Mouse (Mus musculus): ENCODE measurements around the gene Aldoc. TPM values are rescaled to one million over a fixed set of nuclear protein-coding genes. Genes with fewer than 3 reads are reported as not detected.

Aldoc gene
- polyA plus RNA-seq, 1 experiment from 2014 or later: 4.3 TPM

- Histone ChIP-seq H3K4me1 (peaks cover 17% of the 10 kb centered on the region), H3K27ac (peak overlapping the region; percentile 66), H3K27me3 (ENCODE audit: low read depth, poor library complexity, severe bottlenecking) (peaks cover 16% of the 10 kb centered on the region), H3K36me3 (no peaks in the 10 kb centered on the region), H3K9me3 (replicated peaks) (no peaks in the 10 kb centered on the region), H3K4me3 (no peak overlapping the region)
- 34% methylated on average over 4 of the region's 4 CpGs for WGBS
- DNase-seq (ENCODE audit: low spot score): peak; percentile 91
Observed at GRCm38 (mm10) chr11:78355471-78356238, 32.9 kb downstream of the Aldoc start.

GRCm38 (mm10) chr11:78358330-78359007, 35.7 kb downstream of the Aldoc start:
- no peaks in the 10 kb centered on the region for H3K36me3 ChIP-seq
- peak; percentile 61 for DNase-seq (ENCODE audit: low spot score)
- no peak overlapping the region for H3K27ac ChIP-seq
- H3K4me3 ChIP-seq: 0 out of 2 replicates have a peak overlapping the region, but pooled peaks have one; percentile 5
- H3K27me3 ChIP-seq (ENCODE audit: low read depth, poor library complexity, severe bottlenecking): peaks cover 22% of the 10 kb centered on the region
- WGBS: 12% methylated on average over 22 of the region's 22 CpGs
- no peaks in the 10 kb centered on the region for H3K9me3 ChIP-seq (replicated peaks)
- peaks cover 27% of the 10 kb centered on the region for H3K4me1 ChIP-seq

GRCm38 (mm10) chr11:78360125-78360788, 37.5 kb downstream of the Aldoc start:
- 11% methylated on average over 13 of the region's 13 CpGs for WGBS
- H3K4me3 ChIP-seq: peak overlapping the region; percentile 40
- DNase-seq (ENCODE audit: low spot score): peak; percentile 81
- peaks cover 22% of the 10 kb centered on the region for H3K27me3 ChIP-seq (ENCODE audit: low read depth, poor library complexity, severe bottlenecking)
- H3K36me3 ChIP-seq: no peaks in the 10 kb centered on the region
- no peaks in the 10 kb centered on the region for H3K9me3 ChIP-seq (replicated peaks)
- H3K27ac ChIP-seq: 0 out of 2 replicates have a peak overlapping the region, but pooled peaks have one; percentile 17
- H3K4me1 ChIP-seq: peaks cover 40% of the 10 kb centered on the region

- Histone ChIP-seq H3K27ac (peak overlapping the region; percentile 17; the same call in 1 of the 2 replicates), H3K9me3 (replicated peaks) (no peaks in the 10 kb centered on the region), H3K27me3 (ENCODE audit: low read depth, poor library complexity, severe bottlenecking) (peaks cover 22% of the 10 kb centered on the region), H3K4me3 (no peak overlapping the region), H3K36me3 (no peaks in the 10 kb centered on the region), H3K4me1 (peaks cover 40% of the 10 kb centered on the region)
- 55% methylated on average over 2 of the region's 2 CpGs for WGBS
- DNase-seq (ENCODE audit: low spot score): no peak
Observed at GRCm38 (mm10) chr11:78360789-78361131, 38.0 kb downstream of the Aldoc start.

GRCm38 (mm10) chr11:78363309-78364007, 40.7 kb downstream of the Aldoc start:
- H3K27ac ChIP-seq: peak overlapping the region; percentile 32
- no peaks in the 10 kb centered on the region for H3K9me3 ChIP-seq (replicated peaks)
- no peak for DNase-seq (ENCODE audit: low spot score)
- peaks cover 41% of the 10 kb centered on the region for H3K4me1 ChIP-seq
- WGBS: 64% methylated on average over 13 of the region's 13 CpGs
- H3K4me3 ChIP-seq: no peak overlapping the region
- H3K27me3 ChIP-seq (ENCODE audit: low read depth, poor library complexity, severe bottlenecking): peaks cover 14% of the 10 kb centered on the region
- no peaks in the 10 kb centered on the region for H3K36me3 ChIP-seq

GRCm38 (mm10) chr11:78364103-78364502, 41.3 kb downstream of the Aldoc start:
- no peak overlapping the region; the same call in 1 of the 2 replicates for H3K27ac ChIP-seq
- 35% methylated on average over 8 of the region's 8 CpGs for WGBS
- DNase-seq (ENCODE audit: low spot score): no peak
- H3K9me3 ChIP-seq (replicated peaks): no peaks in the 10 kb centered on the region
- peaks cover 7% of the 10 kb centered on the region for H3K27me3 ChIP-seq (ENCODE audit: low read depth, poor library complexity, severe bottlenecking)
- H3K4me3 ChIP-seq: no peak overlapping the region
- peaks cover 38% of the 10 kb centered on the region for H3K4me1 ChIP-seq
- H3K36me3 ChIP-seq: no peaks in the 10 kb centered on the region

GRCm38 (mm10) chr11:78367456-78368225, 44.9 kb downstream of the Aldoc start:
- peaks cover under 1% of the 10 kb centered on the region; the same call in 1 of the 2 replicates for H3K27me3 ChIP-seq (ENCODE audit: low read depth, poor library complexity, severe bottlenecking)
- H3K27ac ChIP-seq: 0 out of 2 replicates have a peak overlapping the region, but pooled peaks have one; percentile 38
- H3K4me1 ChIP-seq: peaks cover 36% of the 10 kb centered on the region
- no peaks in the 10 kb centered on the region for H3K36me3 ChIP-seq
- WGBS: 92% methylated on average over 15 of the region's 15 CpGs
- H3K4me3 ChIP-seq: no peak overlapping the region
- DNase-seq (ENCODE audit: low spot score): no peak
- no peaks in the 10 kb centered on the region for H3K9me3 ChIP-seq (replicated peaks)

GRCm38 (mm10) chr11:78370389-78370788, 47.6 kb downstream of the Aldoc start:
- Histone ChIP-seq H3K36me3 (no peaks in the 10 kb centered on the region), H3K4me1 (peaks cover 32% of the 10 kb centered on the region), H3K27me3 (ENCODE audit: low read depth, poor library complexity, severe bottlenecking) (no peaks in the 10 kb centered on the region), H3K4me3 (no peak overlapping the region), H3K9me3 (replicated peaks) (no peaks in the 10 kb centered on the region), H3K27ac (no peak overlapping the region)
- WGBS: 50% methylated on average over 1 of the region's 1 CpGs
- no peak for DNase-seq (ENCODE audit: low spot score)

- Histone ChIP-seq H3K4me3 (no peak overlapping the region), H3K36me3 (no peaks in the 10 kb centered on the region), H3K27me3 (ENCODE audit: low read depth, poor library complexity, severe bottlenecking) (no peaks in the 10 kb centered on the region), H3K4me1 (peaks cover 38% of the 10 kb centered on the region), H3K27ac (no peak overlapping the region), H3K9me3 (replicated peaks) (no peaks in the 10 kb centered on the region)
- WGBS: 87% methylated on average over 11 of the region's 11 CpGs
- DNase-seq (ENCODE audit: low spot score): no peak
Observed at GRCm38 (mm10) chr11:78371711-78372110, 48.9 kb downstream of the Aldoc start.

- Histone ChIP-seq H3K27me3 (ENCODE audit: low read depth, poor library complexity, severe bottlenecking) (no peaks in the 10 kb centered on the region), H3K27ac (no peak overlapping the region), H3K9me3 (replicated peaks) (no peaks in the 10 kb centered on the region), H3K36me3 (no peaks in the 10 kb centered on the region), H3K4me3 (no peak overlapping the region), H3K4me1 (peaks cover 41% of the 10 kb centered on the region)
- WGBS: 75% methylated on average over 3 of the region's 3 CpGs
- no peak for DNase-seq (ENCODE audit: low spot score)
Observed at GRCm38 (mm10) chr11:78372166-78372565, 49.4 kb downstream of the Aldoc start.

- H3K27ac ChIP-seq: peak overlapping the region; percentile 26; the same call in 1 of the 2 replicates
- WGBS: 68% methylated on average over 7 of the region's 7 CpGs
- no peaks in the 10 kb centered on the region for H3K36me3 ChIP-seq
- no peaks in the 10 kb centered on the region for H3K9me3 ChIP-seq (replicated peaks)
- H3K4me3 ChIP-seq: no peak overlapping the region
- peaks cover 43% of the 10 kb centered on the region for H3K4me1 ChIP-seq
- DNase-seq (ENCODE audit: low spot score): no peak
- no peaks in the 10 kb centered on the region for H3K27me3 ChIP-seq (ENCODE audit: low read depth, poor library complexity, severe bottlenecking)
Observed at GRCm38 (mm10) chr11:78372610-78373009, 49.8 kb downstream of the Aldoc start.

- no peak for DNase-seq (ENCODE audit: low spot score)
- Histone ChIP-seq H3K9me3 (replicated peaks) (no peaks in the 10 kb centered on the region), H3K4me1 (peaks cover 49% of the 10 kb centered on the region), H3K4me3 (no peak overlapping the region), H3K27me3 (ENCODE audit: low read depth, poor library complexity, severe bottlenecking) (no peaks in the 10 kb centered on the region), H3K27ac (peak overlapping the region; percentile 59; the same call in 1 of the 2 replicates), H3K36me3 (no peaks in the 10 kb centered on the region)
- WGBS: 63% methylated on average over 8 of the region's 8 CpGs
Observed at GRCm38 (mm10) chr11:78374147-78374546, 51.4 kb downstream of the Aldoc start.
